Mouse (Mus musculus) lung, postnatal 0 days (tissue): Measurements from ENCODE around the gene Tuba1b.

Experiments
- CTCF ChIP-seq: IDR thresholded peaks from 2 replicates; pipeline ENCODE4 v1.5.1; 2016; ENCODE audit warnings: antibody characterized with exemption, mild to moderate bottlenecking
- EP300 ChIP-seq: IDR thresholded peaks from 2 replicates; pipeline ENCODE4 v1.6.1; 2016; ENCODE audit warnings: antibody characterized with exemption, mild to moderate bottlenecking, control low read depth

DNA sequence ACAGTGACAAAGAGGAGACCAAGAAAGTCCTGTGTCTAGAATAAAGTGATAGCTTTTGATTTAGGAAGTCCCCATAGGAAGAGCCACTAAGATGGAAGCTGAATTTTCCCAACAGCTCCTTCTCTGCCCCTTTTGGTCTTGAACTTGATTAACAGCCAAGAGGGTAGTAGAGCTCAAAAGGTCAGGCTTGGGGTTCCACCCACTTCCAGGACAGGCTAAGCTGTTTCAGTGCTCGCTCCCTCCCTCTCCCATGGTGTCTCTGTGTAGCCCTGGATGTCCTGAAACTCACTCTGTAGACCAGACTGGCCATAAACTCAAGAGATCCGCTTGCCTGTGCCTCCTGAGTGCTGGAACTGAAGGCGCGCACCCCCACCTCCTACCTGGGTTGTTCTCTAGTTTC, 18.3 kb downstream of the Tuba1b start:
- TF ChIP-seq CTCF (no peak), EP300 (no peak)
